Mouse (Mus musculus): ENCODE results near the gene Vmn1r103. TPM values are rescaled to one million over a fixed set of nuclear protein-coding genes. Genes with fewer than 3 reads are reported as not detected.
"Not testable (repeated sequence)": the region's sequence is repeated elsewhere in the genome, so short reads cannot be mapped to it uniquely, and the experiment has no call there.

Vmn1r103 gene
- not detected in 2 replicates for polyA plus RNA-seq (2014; fragmentation: Nextera tagmentation; extraction: Ambion mirVana)

DNA sequence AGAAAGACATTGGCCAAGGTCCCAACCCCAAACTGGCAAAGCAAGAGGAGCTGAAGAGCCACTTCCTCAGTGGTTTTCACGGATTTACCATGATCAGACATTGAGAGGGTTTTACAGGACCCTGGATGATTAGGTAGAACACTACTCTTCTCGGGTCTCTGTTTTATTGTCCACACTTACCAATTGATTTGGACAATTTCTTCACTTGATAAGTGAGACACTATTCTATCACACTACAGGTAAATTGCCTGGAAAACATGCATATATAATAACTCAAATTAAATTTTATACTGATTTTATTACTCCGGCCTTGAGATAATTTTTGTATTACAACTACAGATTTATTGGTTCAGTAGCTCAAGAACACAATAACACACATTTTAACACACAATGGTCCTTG is at the start of gene Vmn1r103:
Gene Vmn1r103 (minus strand): TSS at position 101 of the 400 bp plus-strand sequence.
- not testable (repeated sequence) for H3K4me1 ChIP-seq (ENCODE audit: control insufficient read depth in 2 of 2, insufficient read depth in 2 of 2, low read length in 2 of 2); H3K27ac ChIP-seq (replicated peaks in 1 of 2; ENCODE audit: control insufficient read depth in 1 of 2, insufficient read depth in 1 of 2, low read depth in 2 of 2, low read length in 2 of 2); H3K9ac ChIP-seq (ENCODE audit: low read length); H3K4me2 ChIP-seq (ENCODE audit: low read length); H3K36me3 ChIP-seq (ENCODE audit: control insufficient read depth, insufficient read depth, low read length); H3K4me3 ChIP-seq (ENCODE audit: control insufficient read depth in 1 of 2, insufficient read depth in 1 of 2, low read depth in 1 of 2, low read length in 2 of 2); H3K27me3 ChIP-seq (ENCODE audit: control insufficient read depth, insufficient read depth, low read length); ATAC-seq (ENCODE audit: insufficient number of reproducible peaks, insufficient read depth, low FRiP score, low read depth); H3K9me3 ChIP-seq (ENCODE audit: control insufficient read depth, low read length)
- WGBS, result no CpG with 5 or more reads among the region's 3 CpGs

DNA sequence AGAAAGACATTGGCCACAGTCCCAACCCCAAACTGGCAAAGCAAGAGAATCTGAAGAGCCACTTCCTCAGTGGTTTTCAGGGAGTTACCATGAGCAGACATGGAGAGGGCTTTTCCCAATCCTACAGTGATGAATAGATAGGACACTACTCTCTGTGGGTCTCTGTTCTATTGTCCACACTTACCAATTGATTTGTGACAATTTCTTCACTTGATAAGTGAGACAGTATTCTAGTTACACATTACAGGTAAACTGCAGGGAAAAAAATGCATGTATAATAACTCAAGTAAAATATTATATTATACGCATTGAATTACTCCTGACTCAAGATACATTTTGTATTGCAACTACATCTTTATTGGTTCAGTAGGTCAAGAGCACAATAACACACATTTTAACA is 35.3 kb upstream of the Vmn1r103 start, which contains the start of gene Gm5726:
Gene Gm5726 (minus strand): TSS at position 101 of the 400 bp plus-strand sequence.
- not testable (repeated sequence) for H3K27me3 ChIP-seq (ENCODE audit: control insufficient read depth, insufficient read depth, low read length); H3K27ac ChIP-seq (replicated peaks in 1 of 2; ENCODE audit: control insufficient read depth in 1 of 2, insufficient read depth in 1 of 2, low read depth in 2 of 2, low read length in 2 of 2); H3K9ac ChIP-seq (ENCODE audit: low read length); H3K4me1 ChIP-seq (ENCODE audit: control insufficient read depth in 2 of 2, insufficient read depth in 2 of 2, low read length in 2 of 2); H3K9me3 ChIP-seq (ENCODE audit: control insufficient read depth, low read length); H3K4me3 ChIP-seq (ENCODE audit: control insufficient read depth in 1 of 2, insufficient read depth in 1 of 2, low read depth in 1 of 2, low read length in 2 of 2); H3K36me3 ChIP-seq (ENCODE audit: control insufficient read depth, insufficient read depth, low read length); ATAC-seq (ENCODE audit: insufficient number of reproducible peaks, insufficient read depth, low FRiP score, low read depth); H3K4me2 ChIP-seq (ENCODE audit: low read length)
- WGBS, result no CpG with 5 or more reads among the region's 1 CpGs

DNA sequence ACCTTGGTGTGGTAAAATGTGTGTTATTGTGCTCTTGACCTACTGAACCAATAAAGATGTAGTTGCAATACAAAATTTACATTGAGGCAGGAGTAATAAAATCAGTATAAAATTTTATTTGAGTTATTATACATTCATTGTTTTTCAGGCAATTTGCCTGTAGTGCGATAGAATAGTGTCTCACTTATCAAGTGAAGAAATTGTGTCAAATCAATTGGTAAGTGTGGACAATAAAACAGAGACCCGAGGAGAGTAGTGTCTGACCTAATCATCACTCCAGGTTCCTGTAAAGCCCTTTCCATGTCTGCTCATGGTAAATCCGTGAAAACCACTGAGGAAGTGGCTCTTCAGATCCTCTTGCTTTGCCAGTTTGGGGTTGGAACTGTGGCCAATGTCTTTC is 23.2 kb upstream of the Vmn1r103 start, which contains the start of gene Vmn1r104:
Gene Vmn1r104 (plus strand): TSS at position 301 of the 400 bp plus-strand sequence.
- H3K27me3 ChIP-seq (ENCODE audit: control insufficient read depth, insufficient read depth, low read length); H3K27ac ChIP-seq (replicated peaks in 1 of 2; ENCODE audit: control insufficient read depth in 1 of 2, insufficient read depth in 1 of 2, low read depth in 2 of 2, low read length in 2 of 2); H3K9ac ChIP-seq (ENCODE audit: low read length); H3K9me3 ChIP-seq (ENCODE audit: control insufficient read depth, low read length); H3K4me1 ChIP-seq (ENCODE audit: control insufficient read depth in 2 of 2, insufficient read depth in 2 of 2, low read length in 2 of 2); ATAC-seq (ENCODE audit: insufficient number of reproducible peaks, insufficient read depth, low FRiP score, low read depth); H3K4me2 ChIP-seq (ENCODE audit: low read length); H3K36me3 ChIP-seq (ENCODE audit: control insufficient read depth, insufficient read depth, low read length); H3K4me3 ChIP-seq (ENCODE audit: control insufficient read depth in 1 of 2, insufficient read depth in 1 of 2, low read depth in 1 of 2, low read length in 2 of 2): not testable (repeated sequence)
- WGBS, result no CpG with 5 or more reads among the region's 3 CpGs

DNA sequence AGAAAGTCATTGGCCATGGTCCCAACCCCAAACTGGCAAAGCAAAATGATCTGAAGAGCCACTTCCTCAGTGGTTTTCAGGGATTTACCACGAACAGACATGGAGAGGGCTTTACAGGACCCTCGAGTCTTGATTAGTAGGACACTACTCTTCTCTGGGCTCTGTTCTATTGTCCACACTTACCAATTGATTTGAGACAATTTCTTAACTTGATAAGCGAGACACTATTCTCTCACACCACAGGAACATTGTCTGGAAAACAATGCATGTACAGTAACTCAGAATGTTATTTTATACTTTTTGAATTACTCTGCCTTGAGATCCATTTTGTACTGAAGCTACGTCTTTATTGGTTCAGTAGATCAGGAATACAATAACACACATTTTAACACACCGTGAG is 35.5 kb downstream of the Vmn1r103 start, which contains the start of gene Gm10670:
Gene Gm10670 (minus strand): TSS at position 101 of the 400 bp plus-strand sequence.
- H3K4me1 ChIP-seq (ENCODE audit: control insufficient read depth in 2 of 2, insufficient read depth in 2 of 2, low read length in 2 of 2); H3K4me3 ChIP-seq (ENCODE audit: control insufficient read depth in 1 of 2, insufficient read depth in 1 of 2, low read depth in 1 of 2, low read length in 2 of 2); H3K36me3 ChIP-seq (ENCODE audit: control insufficient read depth, insufficient read depth, low read length); H3K9ac ChIP-seq (ENCODE audit: low read length); H3K9me3 ChIP-seq (ENCODE audit: control insufficient read depth, low read length); ATAC-seq (ENCODE audit: insufficient number of reproducible peaks, insufficient read depth, low FRiP score, low read depth); H3K27me3 ChIP-seq (ENCODE audit: control insufficient read depth, insufficient read depth, low read length); H3K4me2 ChIP-seq (ENCODE audit: low read length); H3K27ac ChIP-seq (replicated peaks in 1 of 2; ENCODE audit: control insufficient read depth in 1 of 2, insufficient read depth in 1 of 2, low read depth in 2 of 2, low read length in 2 of 2): not testable (repeated sequence)
- WGBS, result no CpG with 5 or more reads among the region's 5 CpGs

Other genes starting within 250 kb of the Vmn1r103 start
- not detected in 2 replicates for gene Gm5890, start 247.7 kb downstream of the Vmn1r103 start, polyA plus RNA-seq (2014; fragmentation: Nextera tagmentation; extraction: Ambion mirVana)
- gene Gm4133, start 176.5 kb downstream of the Vmn1r103 start, polyA plus RNA-seq (2014; fragmentation: Nextera tagmentation; extraction: Ambion mirVana), result not detected in 2 replicates
- not detected in 2 replicates for gene Gm5728, start 135.1 kb downstream of the Vmn1r103 start, polyA plus RNA-seq (2014; fragmentation: Nextera tagmentation; extraction: Ambion mirVana)
- gene Vmn1r100, start 92.6 kb downstream of the Vmn1r103 start, polyA plus RNA-seq (2014; fragmentation: Nextera tagmentation; extraction: Ambion mirVana), result not detected in 2 replicates
- not detected in 2 replicates for gene Vmn1r101, start 67.9 kb downstream of the Vmn1r103 start, polyA plus RNA-seq (2014; fragmentation: Nextera tagmentation; extraction: Ambion mirVana)
- gene Gm10670, start 35.6 kb downstream of the Vmn1r103 start, polyA plus RNA-seq (2014; fragmentation: Nextera tagmentation; extraction: Ambion mirVana), result not detected in 2 replicates
- gene Vmn1r104, start 23.3 kb upstream of the Vmn1r103 start, polyA plus RNA-seq (2014; fragmentation: Nextera tagmentation; extraction: Ambion mirVana), result not detected in 2 replicates
- not detected in 2 replicates for gene Gm5726, start 35.2 kb upstream of the Vmn1r103 start, polyA plus RNA-seq (2014; fragmentation: Nextera tagmentation; extraction: Ambion mirVana)
- gene Gm4141, start 65.7 kb upstream of the Vmn1r103 start, polyA plus RNA-seq (2014; fragmentation: Nextera tagmentation; extraction: Ambion mirVana), result not detected in 2 replicates
- not detected in 2 replicates for gene Gm4513, start 88.5 kb upstream of the Vmn1r103 start, polyA plus RNA-seq (2014; fragmentation: Nextera tagmentation; extraction: Ambion mirVana)
- gene Vmn1r107, start 158.4 kb upstream of the Vmn1r103 start, polyA plus RNA-seq (2014; fragmentation: Nextera tagmentation; extraction: Ambion mirVana), result not detected in 2 replicates
- not detected in 2 replicates for gene Vmn1r111, start 192.7 kb upstream of the Vmn1r103 start, polyA plus RNA-seq (2014; fragmentation: Nextera tagmentation; extraction: Ambion mirVana)
- gene Gm10668, start 220.1 kb upstream of the Vmn1r103 start, polyA plus RNA-seq (2014; fragmentation: Nextera tagmentation; extraction: Ambion mirVana), result not detected in 2 replicates